Mouse (Mus musculus) limb, embryonic 15.5 days (tissue): ENCODE data around the gene Stoml1. TPM values are rescaled to one million over a fixed set of nuclear protein-coding genes. Genes with fewer than 3 reads are reported as not detected.
A peak's percentile ranks its signal among the peaks of the same experiment; 100 is the strongest.

ENCODE experiments used
- ATAC-seq: fragments of 200-750 bp; cut with Nextera tagmentation; 2 replicates; pipeline ENCODE4 v1.8.0; 2017; ENCODE audit warnings: low read depth, moderate TSS enrichment; ENCODE audit not compliant: insufficient number of reproducible peaks, low FRiP score, low TSS enrichment
- H3K27ac ChIP-seq: fragments of 300-500 bp; sonication (generic); 2 replicates; pipeline ENCODE4 v1.5.1; 2015; ENCODE audit warnings: moderate library complexity, mild to moderate bottlenecking, inconsistent platforms
- H3K27me3 ChIP-seq: fragments of 300-500 bp; sonication (generic); 2 replicates; pipeline ENCODE4 v1.6.1; 2015; ENCODE audit warnings: inconsistent platforms
- H3K36me3 ChIP-seq: fragments of 300-500 bp; sonication (generic); 2 replicates; pipeline ENCODE4 v1.6.1; 2015; ENCODE audit warnings: inconsistent platforms
- H3K4me1 ChIP-seq: fragments of 300-500 bp; sonication (generic); 2 replicates; pipeline ENCODE4 v1.6.1; 2015; ENCODE audit warnings: inconsistent platforms
- H3K4me2 ChIP-seq: fragments of 300-500 bp; sonication (generic); 2 replicates; pipeline ENCODE4 v1.6.1; 2015; ENCODE audit warnings: mild to moderate bottlenecking, inconsistent platforms
- H3K4me3 ChIP-seq: fragments of 300-500 bp; sonication (generic); 2 replicates; pipeline ENCODE4 v1.5.1; 2015; ENCODE audit warnings: mild to moderate bottlenecking, inconsistent platforms
- H3K9ac ChIP-seq: fragments of 300-500 bp; sonication (generic); 2 replicates; pipeline ENCODE4 v1.6.1; 2015; ENCODE audit warnings: inconsistent platforms
- H3K9me3 ChIP-seq: fragments of 300-500 bp; sonication (generic); 2 replicates; pipeline ENCODE4 v1.6.1; 2016; ENCODE audit warnings: inconsistent platforms
- WGBS: fragments of 180-500 bp; shearing (Covaris S2); methylation state at CpG from one replicate; pipeline ENCODE4 v1.1.7; 2015; 5-methylcytosine and 5-hydroxymethylcytosine counted together
- polyA plus RNA-seq: library from polyadenylated mRNA; unstranded; fragments of >200 nt; fragmentation: Nextera tagmentation; extraction: Ambion mirVana; gene quantifications from 2 replicates; pipeline ENCODE4 v1.2.1, GENCODE M21; 2015

The Stoml1 gene
- 34.2 and 35.5 TPM in 2 replicates for polyA plus RNA-seq

GRCm38 (mm10) chr9:58253033-58253804 is at the start of gene Stoml1:
TSS of gene Stoml1 (plus strand) at chr9:58253164.
- Histone ChIP-seq H3K36me3 (peaks cover 28% of the 10 kb centered on the region), H3K4me3 (peak within 1 kb of the TSS; percentile 83), H3K4me1 (peaks cover 24% of the 10 kb centered on the region), H3K27me3 (no peaks in the 10 kb centered on the region), H3K27ac (peak within 1 kb of the TSS; percentile 76), H3K4me2 (peak within 1 kb of the TSS; percentile 68), H3K9me3 (no peaks in the 10 kb centered on the region), H3K9ac (peak within 1 kb of the TSS; percentile 65)
- peak; percentile 92 for ATAC-seq
- WGBS, result under 1% methylated on average over 31 of the region's 31 CpGs

- no peaks in the 10 kb centered on the region for H3K36me3 ChIP-seq
- no peak within 1 kb of the TSS for H3K9ac ChIP-seq
- peak within 1 kb of the TSS; percentile 37 for H3K4me3 ChIP-seq
- no peaks in the 10 kb centered on the region for H3K9me3 ChIP-seq
- ATAC-seq, result peak; percentile 50; the same call in 1 of the 2 replicates
- 3% methylated on average over 42 of the region's 42 CpGs for WGBS
- H3K4me2 ChIP-seq, result peak within 1 kb of the TSS; percentile 52
- peaks cover 59% of the 10 kb centered on the region for H3K27me3 ChIP-seq
- H3K4me1 ChIP-seq, result peaks cover 42% of the 10 kb centered on the region
- no peak within 1 kb of the TSS for H3K27ac ChIP-seq
Measured at GRCm38 (mm10) chr9:58203516-58204447, 49.2 kb upstream of the Stoml1 start, which contains the start of the genes Islr and Islr2. TSS of gene Islr (minus strand) at chr9:58204306. TSS of gene Islr2 (minus strand) at chr9:58204319.

DNA sequence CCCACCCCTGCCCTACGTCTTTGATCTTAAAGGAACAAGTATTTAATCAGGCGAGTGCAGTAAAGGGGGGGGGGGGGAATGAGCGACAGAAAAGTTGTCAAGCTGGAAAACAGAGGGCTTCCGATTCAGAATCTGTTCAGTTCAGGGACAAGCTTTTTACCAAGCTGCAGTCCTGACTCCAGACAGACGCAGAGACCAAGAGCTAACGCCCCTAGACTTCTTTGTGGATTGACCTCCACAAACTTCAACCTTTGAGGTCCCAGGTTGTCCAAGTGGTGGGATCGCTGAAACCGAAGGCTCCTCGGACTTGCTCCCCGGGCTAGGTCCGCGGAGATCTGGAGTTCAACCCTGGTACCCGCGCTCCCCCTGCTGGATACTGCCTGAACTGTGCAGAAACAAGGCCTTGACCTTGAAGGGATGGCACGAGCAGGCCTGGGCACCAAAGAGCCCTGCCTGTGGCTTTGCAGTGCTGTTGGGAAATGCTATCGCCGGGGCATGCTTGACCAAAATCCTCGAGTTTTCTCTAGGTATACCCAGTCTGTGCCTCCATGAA is 48.4 kb upstream of the Stoml1 start:
- H3K4me3 ChIP-seq, result peak overlapping the region; percentile 37

DNA sequence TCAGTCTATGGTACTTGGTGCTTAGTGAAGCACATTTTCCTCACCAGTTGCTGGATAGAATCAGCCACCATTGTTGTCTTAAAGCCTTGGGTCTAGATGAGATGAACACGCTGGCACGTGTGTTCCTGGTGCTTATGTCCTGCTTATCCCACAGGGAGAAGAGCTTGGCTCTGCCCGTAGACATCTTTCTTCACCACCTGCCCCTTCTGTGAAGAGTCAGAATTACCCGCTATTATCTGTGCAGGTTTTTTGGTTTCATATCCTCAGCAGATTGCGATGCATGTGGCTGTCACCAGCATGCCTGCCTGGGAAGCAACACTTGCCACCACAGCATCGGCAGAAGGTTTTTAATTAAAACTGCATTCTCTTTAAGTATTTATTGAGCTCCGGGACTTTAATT is 47.0 kb upstream of the Stoml1 start:
- Histone ChIP-seq H3K36me3 (no peaks in the 10 kb centered on the region), H3K27me3 (peaks cover 37% of the 10 kb centered on the region), H3K9ac (no peak overlapping the region), H3K9me3 (no peaks in the 10 kb centered on the region), H3K27ac (no peak overlapping the region), H3K4me3 (no peak overlapping the region), H3K4me1 (peaks cover 27% of the 10 kb centered on the region), H3K4me2 (no peak overlapping the region)
- ATAC-seq, result no peak
- 77% methylated on average over 7 of the region's 7 CpGs for WGBS

More for the DNA sequence above, 48.4 kb upstream of the Stoml1 start:
- WGBS, result 4% methylated on average over 18 of the region's 18 CpGs
- Histone ChIP-seq H3K36me3 (no peaks in the 10 kb centered on the region), H3K4me1 (peaks cover 35% of the 10 kb centered on the region), H3K27ac (no peak overlapping the region), H3K9me3 (no peaks in the 10 kb centered on the region), H3K27me3 (peaks cover 52% of the 10 kb centered on the region), H3K9ac (no peak overlapping the region), H3K4me2 (peak overlapping the region; percentile 52)
- ATAC-seq, result 0 out of 2 replicates have a peak, but pooled peaks have one; percentile 41

- Histone ChIP-seq H3K4me3 (no peak overlapping the region), H3K9ac (no peak overlapping the region), H3K27me3 (peaks cover 8% of the 10 kb centered on the region; the same call in 1 of the 2 replicates), H3K36me3 (no peaks in the 10 kb centered on the region), H3K9me3 (no peaks in the 10 kb centered on the region), H3K4me1 (peaks cover 7% of the 10 kb centered on the region; the same call in 1 of the 2 replicates), H3K27ac (no peak overlapping the region), H3K4me2 (no peak overlapping the region)
- no peak for ATAC-seq
- 71% methylated on average over 8 of the region's 8 CpGs for WGBS
Measured at GRCm38 (mm10) chr9:58209462-58210303, 43.3 kb upstream of the Stoml1 start.

DNA sequence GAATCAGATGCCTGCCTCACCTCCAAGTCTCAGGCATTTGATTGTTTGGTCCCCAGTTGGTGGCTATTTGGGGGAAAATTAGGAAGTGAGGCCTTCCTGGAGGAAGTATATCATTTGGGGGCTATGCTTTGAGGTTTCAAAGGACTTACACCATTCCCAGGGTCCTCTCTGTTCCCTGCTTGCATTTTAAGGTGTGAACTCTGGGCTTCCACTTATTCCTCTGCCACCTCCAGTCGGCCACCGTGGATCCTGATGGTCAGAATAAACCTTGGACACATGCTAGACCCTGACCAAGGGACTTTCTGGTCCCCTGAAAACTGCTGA is 42.7 kb upstream of the Stoml1 start:
- no peak overlapping the region for H3K27ac ChIP-seq
- peaks cover 8% of the 10 kb centered on the region; the same call in 1 of the 2 replicates for H3K27me3 ChIP-seq
- WGBS, result 56% methylated on average over 2 of the region's 2 CpGs
- ATAC-seq, result no peak
- H3K4me2 ChIP-seq, result no peak overlapping the region
- peaks cover 11% of the 10 kb centered on the region; the same call in 1 of the 2 replicates for H3K4me1 ChIP-seq
- no peaks in the 10 kb centered on the region for H3K9me3 ChIP-seq
- no peak overlapping the region for H3K4me3 ChIP-seq
- no peak overlapping the region for H3K9ac ChIP-seq
- no peaks in the 10 kb centered on the region for H3K36me3 ChIP-seq

- Histone ChIP-seq H3K4me2 (no peak overlapping the region), H3K27me3 (no peaks in the 10 kb centered on the region; the same call in 1 of the 2 replicates), H3K9me3 (no peaks in the 10 kb centered on the region), H3K4me3 (no peak overlapping the region), H3K36me3 (no peaks in the 10 kb centered on the region), H3K4me1 (peaks cover 11% of the 10 kb centered on the region; the same call in 1 of the 2 replicates), H3K27ac (no peak overlapping the region), H3K9ac (no peak overlapping the region)
- ATAC-seq, result no peak
- WGBS, result 64% methylated on average over 5 of the region's 5 CpGs
Measured at GRCm38 (mm10) chr9:58213377-58213776, 39.6 kb upstream of the Stoml1 start.

GRCm38 (mm10) chr9:58213865-58214264 is 39.1 kb upstream of the Stoml1 start:
- Histone ChIP-seq H3K9ac (no peak overlapping the region), H3K36me3 (no peaks in the 10 kb centered on the region), H3K9me3 (no peaks in the 10 kb centered on the region), H3K27ac (no peak overlapping the region), H3K4me2 (no peak overlapping the region), H3K4me1 (peaks cover 11% of the 10 kb centered on the region; the same call in 1 of the 2 replicates), H3K4me3 (no peak overlapping the region), H3K27me3 (no peaks in the 10 kb centered on the region; the same call in 1 of the 2 replicates)
- no peak for ATAC-seq
- 18% methylated on average over 5 of the region's 5 CpGs for WGBS

GRCm38 (mm10) chr9:58214519-58215180 is 38.3 kb upstream of the Stoml1 start:
- no peak overlapping the region for H3K4me3 ChIP-seq
- WGBS, result 35% methylated on average over 8 of the region's 8 CpGs
- no peaks in the 10 kb centered on the region; the same call in 1 of the 2 replicates for H3K27me3 ChIP-seq
- H3K27ac ChIP-seq, result no peak overlapping the region; the same call in 1 of the 2 replicates
- peaks cover 2% of the 10 kb centered on the region; the same call in 1 of the 2 replicates for H3K36me3 ChIP-seq
- H3K9ac ChIP-seq, result no peak overlapping the region
- no peaks in the 10 kb centered on the region for H3K9me3 ChIP-seq
- no peak overlapping the region for H3K4me2 ChIP-seq
- no peak for ATAC-seq
- H3K4me1 ChIP-seq, result peaks cover 12% of the 10 kb centered on the region; the same call in 1 of the 2 replicates

DNA sequence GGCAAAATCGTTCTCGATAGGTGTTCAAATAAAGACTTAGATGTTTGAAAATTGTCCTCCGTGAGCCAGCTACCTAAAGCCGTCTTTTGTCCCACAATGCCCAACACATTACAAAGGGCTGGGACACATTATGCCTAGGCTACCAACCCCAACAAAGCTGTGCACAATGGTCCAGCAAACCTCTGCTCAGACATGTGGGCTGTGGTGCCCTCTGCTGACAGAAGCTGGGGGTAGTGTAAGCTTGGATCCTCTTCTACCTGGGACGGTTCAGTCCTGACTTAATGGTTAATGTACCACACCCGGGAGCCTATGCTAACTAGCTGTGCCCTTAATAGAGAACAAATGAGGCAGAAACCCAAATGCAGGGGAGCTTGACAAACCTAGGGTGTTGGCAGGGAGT is 36.6 kb upstream of the Stoml1 start:
- H3K27ac ChIP-seq, result no peak overlapping the region
- 55% methylated on average over 6 of the region's 6 CpGs for WGBS
- no peak for ATAC-seq
- no peak overlapping the region for H3K4me2 ChIP-seq
- no peaks in the 10 kb centered on the region for H3K9me3 ChIP-seq
- H3K9ac ChIP-seq, result no peak overlapping the region
- no peak overlapping the region for H3K4me3 ChIP-seq
- no peaks in the 10 kb centered on the region; the same call in 1 of the 2 replicates for H3K27me3 ChIP-seq
- peaks cover 20% of the 10 kb centered on the region for H3K4me1 ChIP-seq
- peaks cover 10% of the 10 kb centered on the region for H3K36me3 ChIP-seq
